Mouse (Mus musculus): Measurements from ENCODE around the gene Maml3. TPM values are rescaled to one million over a fixed set of nuclear protein-coding genes. Genes with fewer than 3 reads are reported as not detected.

Gene Maml3
- polyA plus RNA-seq, 1 experiment: 6.2 TPM

Other genes starting within 250 kb of the Maml3 start
- gene Foxo1, start 163.3 kb upstream of the Maml3 start, polyA plus RNA-seq (2012; rRNA removed): 15.2 and 18.6 TPM in 2 replicates

Data from gonadal fat pad, adult 2 months (tissue).